Mouse (Mus musculus) liver, embryonic 14.5 days (tissue): ENCODE measurements around the gene Sox6. TPM values are rescaled to one million over a fixed set of nuclear protein-coding genes. Genes with fewer than 3 reads are reported as not detected.

ENCODE experiments used
- ATAC-seq: fragments of 200-750 bp; cut with Nextera tagmentation; 2 replicates; pipeline ENCODE4 v1.8.0; 2017; ENCODE audit warnings: moderate number of reproducible peaks, mild to moderate bottlenecking, moderate library complexity; ENCODE audit not compliant: insufficient read depth
- DNase-seq, 3 experiments: peaks; one replicate each; pipeline ENCODE4 v3.0.0-alpha.2; 2012 to 2013; ENCODE audit warnings: low read depth in 3 of 3, low spot score in 3 of 3
- H3K27ac ChIP-seq: fragments of 300-500 bp; sonication (generic); 2 replicates; pipeline ENCODE4 v1.5.1; 2014; ENCODE audit warnings: moderate library complexity, mild to moderate bottlenecking, control low read depth, inconsistent platforms
- H3K27me3 ChIP-seq: fragments of 300-500 bp; sonication (generic); 2 replicates; pipeline ENCODE4 v1.6.1; 2014; ENCODE audit warnings: mild to moderate bottlenecking, low read length, moderate library complexity; ENCODE audit not compliant: control insufficient read depth, insufficient read depth
- H3K36me3 ChIP-seq: fragments of 300-500 bp; sonication (generic); replicated peaks from 2 replicates; pipeline ENCODE4 v1.6.1; 2014; ENCODE audit warnings: low read depth; ENCODE audit not compliant: control insufficient read depth, insufficient read depth
- H3K4me1 ChIP-seq, 2 experiments: fragments of 200-500 bp in 1 of 2; fragments of 300-500 bp in 1 of 2; sonication (generic) in 1 of 2; replicated peaks; 2 replicates each; pipeline ENCODE4 v1.6.1; 2012 to 2014; ENCODE audit warnings: antibody characterized with exemption in 1 of 2, inconsistent platforms in 1 of 2, low read length in 1 of 2; ENCODE audit not compliant: control insufficient read depth in 2 of 2, insufficient read depth in 2 of 2
- H3K4me2 ChIP-seq: fragments of 300-500 bp; sonication (generic); 2 replicates; pipeline ENCODE4 v1.6.1; 2014; ENCODE audit warnings: low read depth, mild to moderate bottlenecking, control low read depth, moderate library complexity
- H3K4me3 ChIP-seq, 2 experiments: fragments of 200-500 bp in 1 of 2; fragments of 300-500 bp in 1 of 2; sonication (generic) in 1 of 2; 2 replicates each; pipeline ENCODE4 v1.5.1; 2012 to 2014; ENCODE audit warnings: low read depth in 2 of 2, low read length in 2 of 2, mild to moderate bottlenecking in 2 of 2, control low read depth in 1 of 2, inconsistent platforms in 1 of 2, moderate library complexity in 1 of 2; ENCODE audit not compliant: insufficient read depth in 1 of 2
- H3K9ac ChIP-seq: fragments of 300-500 bp; sonication (generic); replicated peaks from 2 replicates; pipeline ENCODE4 v1.6.1; 2014; ENCODE audit warnings: mild to moderate bottlenecking, control low read depth, moderate library complexity
- H3K9me3 ChIP-seq: fragments of 300-500 bp; sonication (generic); 2 replicates; pipeline ENCODE4 v1.6.1; 2016; ENCODE audit warnings: low read length, mixed read lengths; ENCODE audit not compliant: control insufficient read depth
- CTCF ChIP-seq: IDR thresholded peaks from 2 replicates; pipeline ENCODE4 v1.5.1; 2016; ENCODE audit warnings: antibody characterized with exemption, low read depth, control low read depth
- EP300 ChIP-seq: IDR thresholded peaks from 2 replicates; pipeline ENCODE4 v1.6.1; 2016; ENCODE audit warnings: antibody characterized with exemption, low read depth
- WGBS: fragments of 180-500 bp; shearing (Covaris S2); extraction: QIAGEN DNeasy Blood & Tissue Kit; methylation state at CpG from one replicate; pipeline ENCODE4 v1.1.7; 2014; ENCODE audit not compliant: insufficient replicate concordance; 5-methylcytosine and 5-hydroxymethylcytosine counted together
- polyA plus RNA-seq, 2 experiments: library from polyadenylated mRNA; depleted of rRNA in 1 of 2; stranded (reverse) in 1 of 2; unstranded in 1 of 2; fragments of >200 nt; fragmentation: Nextera tagmentation in 1 of 2; extraction: Ambion mirVana in 1 of 2; gene quantifications; 2 replicates each; pipeline versions ENCODE4 v1.2.1 to v1.2.3; 2012 to 2014

Sox6 gene
- polyA plus RNA-seq, 2 experiments: 15.9 to 64.0 TPM

- Histone ChIP-seq H3K4me1 (no peaks in the 10 kb centered on the region), H3K27ac (no peak overlapping the region), H3K4me2 (no peak overlapping the region), H3K27me3 (no peaks in the 10 kb centered on the region), H3K9ac (no peak overlapping the region), H3K4me3 (no peak overlapping the region), H3K9me3 (no peaks in the 10 kb centered on the region), H3K36me3 (no peaks in the 10 kb centered on the region)
- DNase-seq (no peak), ATAC-seq (no peak)
- WGBS: 88% methylated on average over 6 of the region's 6 CpGs
- TF ChIP-seq CTCF: no peak
These were observed 441.2 kb downstream of the Sox6 start for GRCm38 (mm10) chr7:115597376-115597775.

GRCm38 (mm10) chr7:115580461-115580860, 458.1 kb downstream of the Sox6 start:
- no peaks in the 10 kb centered on the region for H3K4me1 ChIP-seq
- no peak for DNase-seq

GRCm38 (mm10) chr7:115579826-115580225, 458.8 kb downstream of the Sox6 start:
- WGBS: 87% methylated on average over 3 of the region's 3 CpGs
- no peak for DNase-seq
- no peak overlapping the region for H3K9ac ChIP-seq

More at GRCm38 (mm10) chr7:115580461-115580860, 458.1 kb downstream of the Sox6 start:
- no peak for ATAC-seq
- Histone ChIP-seq H3K27ac (no peak overlapping the region), H3K27me3 (no peaks in the 10 kb centered on the region), H3K4me3 (no peak overlapping the region), H3K4me2 (no peak overlapping the region), H3K9ac (no peak overlapping the region), H3K9me3 (no peaks in the 10 kb centered on the region), H3K36me3 (peaks cover 7% of the 10 kb centered on the region)
- TF ChIP-seq CTCF (no peak), EP300 (no peak)
- 87% methylated on average over 7 of the region's 7 CpGs for WGBS

GRCm38 (mm10) chr7:115576387-115576786, 462.2 kb downstream of the Sox6 start:
- Histone ChIP-seq H3K27me3 (no peaks in the 10 kb centered on the region), H3K9me3 (no peaks in the 10 kb centered on the region), H3K4me3 (no peak overlapping the region), H3K9ac (no peak overlapping the region), H3K4me1 (no peaks in the 10 kb centered on the region), H3K36me3 (peaks cover 7% of the 10 kb centered on the region), H3K27ac (no peak overlapping the region), H3K4me2 (no peak overlapping the region)
- ATAC-seq: no peak
- DNase-seq: no peak
- 66% methylated on average over 1 of the region's 1 CpGs for WGBS
- TF ChIP-seq CTCF (no peak), EP300 (no peak)

More at GRCm38 (mm10) chr7:115579826-115580225, 458.8 kb downstream of the Sox6 start:
- TF ChIP-seq CTCF: no peak
- no peak for TF ChIP-seq EP300
- Histone ChIP-seq H3K9me3 (no peaks in the 10 kb centered on the region), H3K4me1 (no peaks in the 10 kb centered on the region), H3K36me3 (peaks cover 7% of the 10 kb centered on the region), H3K4me2 (no peak overlapping the region), H3K27me3 (no peaks in the 10 kb centered on the region), H3K4me3 (no peak overlapping the region), H3K27ac (no peak overlapping the region)
- ATAC-seq: no peak

- H3K4me1 ChIP-seq: no peaks in the 10 kb centered on the region
- H3K4me2 ChIP-seq: no peak overlapping the region
- no peaks in the 10 kb centered on the region; the same call in 1 of the 2 replicates for H3K36me3 ChIP-seq
- ATAC-seq (no peak), DNase-seq (no peak)
- TF ChIP-seq CTCF: no peak
- H3K27me3 ChIP-seq: no peaks in the 10 kb centered on the region
- WGBS: 44% methylated on average over 1 of the region's 1 CpGs
- no peaks in the 10 kb centered on the region for H3K9me3 ChIP-seq
- H3K9ac ChIP-seq: no peak overlapping the region
- H3K4me3 ChIP-seq: no peak overlapping the region
- no peak overlapping the region for H3K27ac ChIP-seq
These were observed 463.8 kb downstream of the Sox6 start for GRCm38 (mm10) chr7:115574834-115575233.
